In genomic region chr7:27591266-27592216, GRCm38 (mm10) we compare ENCODE assay signal across 8 mouse cellular contexts. TPM values are rescaled to one million over a fixed set of nuclear protein-coding genes. Genes with fewer than 3 reads are reported as not detected.
DNase-seq lines count a peak whose midpoint lies in the region; ATAC-seq lines count a peak whose summit lies in the region.

TSS of gene Akt2 (plus strand) at chr7:27591552.

- H3K79me2 ChIP-seq in macrophage (ENCODE audit: inconsistent target), result peaks cover 47% of the 10 kb centered on the region

- H3K9me3 ChIP-seq in hindbrain, embryonic 14.5 days (ENCODE audit: control insufficient read depth, low read length), result no peaks in the 10 kb centered on the region

- peak; percentile 94 for DNase-seq in T-cell, adult 2 months (ENCODE audit: low spot score)
- peak; percentile 99 for DNase-seq in cerebellum, postnatal 25 days
- peak; percentile 79 to 85 for DNase-seq in frontal cortex, postnatal 25 days (ENCODE audit: low spot score in 2 of 2)
- peak; percentile 94 for DNase-seq in hindbrain, embryonic 14.5 days (ENCODE audit: low spot score)
- DNase-seq in left cerebral cortex, adult 18-20 months (ENCODE audit: low spot score in 2 of 2), result peak; percentile 88 to 91
- DNase-seq in right cerebral cortex, adult 18-20 months, result peak; percentile 95
- peak; percentile 45 for DNase-seq in urinary bladder, postnatal 10 days (ENCODE audit: low spot score)

- H3K4me3 ChIP-seq in hindbrain, embryonic 14.5 days (replicated peaks; ENCODE audit: low read length), result peak within 1 kb of the TSS; percentile 78
- H3K4me3 ChIP-seq in macrophage (ENCODE audit: inconsistent target), result peak within 1 kb of the TSS; percentile 78

- H3K4me2 ChIP-seq in hindbrain, embryonic 14.5 days (replicated peaks), result peak within 1 kb of the TSS; percentile 82

- peaks cover 22% of the 10 kb centered on the region for H3K4me1 ChIP-seq in hindbrain, embryonic 14.5 days (replicated peaks; ENCODE audit: control insufficient read depth, insufficient read depth, low read length)

- peak; percentile 95 for ATAC-seq in hindbrain, embryonic 14.5 days (ENCODE audit: low FRiP score)

- H3K9ac ChIP-seq in hindbrain, embryonic 14.5 days, result peak within 1 kb of the TSS; percentile 94

- under 1% methylated on average over 56 of the region's 71 CpGs for whole genome bisulfite sequencing in hindbrain, embryonic 14.5 days
- under 1% methylated on average over 55 of the region's 71 CpGs for WGBS in macrophage (ENCODE audit: missing documents)

- no peaks in the 10 kb centered on the region for H3K27me3 ChIP-seq in hindbrain, embryonic 14.5 days (ENCODE audit: control insufficient read depth, insufficient read depth, low read length)

- no peaks in the 10 kb centered on the region for H3K36me3 ChIP-seq in hindbrain, embryonic 14.5 days (replicated peaks; ENCODE audit: control insufficient read depth, insufficient read depth)
- H3K36me3 ChIP-seq in macrophage (ENCODE audit: inconsistent target), result no peaks in the 10 kb centered on the region

- H3K27ac ChIP-seq in hindbrain, embryonic 14.5 days, result peak within 1 kb of the TSS; percentile 99
- peak within 1 kb of the TSS; percentile 71 for H3K27ac ChIP-seq in macrophage

RNA-seq across cellular contexts. Expression of gene Akt2, which starts in this region (rescaled TPM):
- 51.1 and 62.7 TPM in 2 replicates for polyA plus RNA-seq in hindbrain, embryonic 14.5 days (2014; fragmentation: Nextera tagmentation; extraction: Ambion mirVana)
- 100 to 1,000 TPM; 103 to 113 TPM for total RNA-seq in left cerebral cortex, adult 18-20 months (2021)
- 100 to 1,000 TPM in 2 of 26 experiments, 10 to 100 TPM in 24; 29.4 to 150 (median 57.0) TPM for total RNA-seq in macrophage (2018; cell fraction: chromatin; rRNA removed)
- 100 to 1,000 TPM in 2 of 26 experiments, 10 to 100 TPM in 24; 53.4 to 103 (median 69.7) TPM for total RNA-seq in macrophage (2018; cell fraction: cytosol; rRNA removed)
- 100 to 1,000 TPM in 1 of 26 experiments, 10 to 100 TPM in 25; 35.5 to 146 (median 51.3) TPM for total RNA-seq in macrophage (2018; cell fraction: nucleus; rRNA removed)
- 53.1 to 77.4 TPM (median 77.2 TPM) in 3 replicates for polyA plus RNA-seq in macrophage (2018)

Comparison
In these comparisons a context has a peak if more than half of its experiments do, and no peak if none do; other contexts are left out.
1. Peak in every context shown above with its lines: DNase-seq, ATAC-seq, H3K4me3 ChIP-seq and H3K27ac ChIP-seq.
2. DNase-seq: peak in every context shown above with its lines; median percentile 99 in cerebellum, postnatal 25 days; 95 in right cerebral cortex, adult 18-20 months; 94 in T-cell, adult 2 months; 94 in hindbrain, embryonic 14.5 days; 90 in left cerebral cortex, adult 18-20 months; 82 in frontal cortex, postnatal 25 days; 45 in urinary bladder, postnatal 10 days.